Mouse (Mus musculus) testis, postnatal 10 days (tissue): ENCODE results near the gene Vps33a.

Source experiments
- DNase-seq: peaks from one replicate; pipeline ENCODE4 v3.0.0; 2021; ENCODE audit warnings: low spot score

Vps33a gene

GRCm38 (mm10) chr5:123572357-123573186 lies at the start of gene Vps33a:
Gene Vps33a, minus strand, starts transcription at chr5:123573038.
- DNase-seq, result peak; percentile 98

GRCm38 (mm10) chr5:123622421-123622820 lies 49.6 kb upstream of the Vps33a start:
- no peak for DNase-seq

- no peak for DNase-seq
These were observed 45.7 kb upstream of the Vps33a start for GRCm38 (mm10) chr5:123618558-123618957.

GRCm38 (mm10) chr5:123614246-123614645 lies 41.4 kb upstream of the Vps33a start:
- no peak for DNase-seq

- DNase-seq, result peak; percentile 86
These were observed 37.0 kb upstream of the Vps33a start for GRCm38 (mm10) chr5:123609843-123610242.

GRCm38 (mm10) chr5:123609416-123609815 lies 36.6 kb upstream of the Vps33a start:
- no peak for DNase-seq

GRCm38 (mm10) chr5:123607211-123607669 lies 34.4 kb upstream of the Vps33a start:
- DNase-seq, result no peak

GRCm38 (mm10) chr5:123603496-123603895 lies 30.7 kb upstream of the Vps33a start:
- DNase-seq, result no peak

GRCm38 (mm10) chr5:123602174-123602573 lies 29.3 kb upstream of the Vps33a start:
- no peak for DNase-seq

- no peak for DNase-seq
These were observed 26.5 kb upstream of the Vps33a start for GRCm38 (mm10) chr5:123599319-123599718.

GRCm38 (mm10) chr5:123593622-123594280 lies 20.9 kb upstream of the Vps33a start:
- no peak for DNase-seq

- DNase-seq, result no peak
These were observed 7.2 kb upstream of the Vps33a start for GRCm38 (mm10) chr5:123580043-123580442.

- no peak for DNase-seq
These were observed 3.9 kb upstream of the Vps33a start for GRCm38 (mm10) chr5:123576696-123577095.

GRCm38 (mm10) chr5:123573362-123573761 lies 524 bp upstream of the Vps33a start:
- DNase-seq, result no peak

GRCm38 (mm10) chr5:123561128-123561527 lies 11.7 kb downstream of the Vps33a start:
- peak; percentile 11 for DNase-seq

GRCm38 (mm10) chr5:123559588-123559987 lies 13.2 kb downstream of the Vps33a start:
- DNase-seq, result no peak

GRCm38 (mm10) chr5:123556451-123556850 lies 16.4 kb downstream of the Vps33a start:
- peak; percentile 62 for DNase-seq

- DNase-seq, result peak; percentile 28
These were observed 17.1 kb downstream of the Vps33a start for GRCm38 (mm10) chr5:123555693-123556092.

- DNase-seq, result peak; percentile 33
These were observed 39.0 kb downstream of the Vps33a start for GRCm38 (mm10) chr5:123533801-123534200.

GRCm38 (mm10) chr5:123530056-123530455 lies 42.8 kb downstream of the Vps33a start:
- peak; percentile 37 for DNase-seq

GRCm38 (mm10) chr5:123528641-123529040 lies 44.2 kb downstream of the Vps33a start:
- DNase-seq, result peak; percentile 38

GRCm38 (mm10) chr5:123525916-123526495 lies 46.8 kb downstream of the Vps33a start:
- DNase-seq, result peak; percentile 22

- DNase-seq, result peak; percentile 33
These were observed 47.6 kb downstream of the Vps33a start, which contains the start of gene Gm49027 for GRCm38 (mm10) chr5:123525281-123525680. Gene Gm49027, minus strand, starts transcription at chr5:123525488.
